Mouse (Mus musculus): ENCODE results near the gene Clasrp.

The Clasrp gene

DNA sequence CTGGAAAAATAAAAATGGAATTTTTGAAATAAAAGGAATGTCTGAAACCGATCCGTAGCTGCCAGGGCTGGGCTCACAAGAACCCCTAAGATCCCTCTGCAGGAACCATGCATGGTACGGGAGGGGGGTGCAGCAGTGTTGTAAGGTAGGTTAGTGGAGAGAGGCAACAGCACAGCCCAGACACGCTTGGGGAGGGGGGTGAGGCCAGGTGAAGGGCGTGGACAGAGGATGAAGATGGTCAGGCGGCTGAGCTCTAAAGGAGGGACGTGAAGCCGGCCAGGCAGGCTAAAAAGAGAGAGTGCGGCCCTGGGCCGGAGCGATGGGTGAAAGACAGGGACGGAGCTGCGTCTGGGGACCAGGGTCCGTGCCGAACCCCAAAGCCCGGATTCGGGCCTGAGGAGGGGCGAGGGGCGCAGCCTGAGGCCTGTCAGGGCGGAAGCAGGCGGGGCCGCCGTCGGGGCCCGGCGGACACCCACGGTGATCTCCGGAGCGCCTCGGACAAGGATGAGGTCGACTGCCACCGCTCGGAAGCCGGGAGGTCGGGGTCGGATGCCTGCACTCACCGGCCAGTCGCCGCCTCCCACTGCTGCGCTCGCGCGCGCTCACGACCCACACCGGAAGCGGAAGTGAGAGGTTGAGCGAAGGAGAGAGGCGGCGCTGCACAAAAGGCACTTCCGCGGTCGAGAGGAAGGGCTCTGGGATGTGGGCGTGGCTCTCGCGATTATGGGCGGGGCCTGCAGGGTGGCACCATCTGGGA, at the start of gene Clasrp:
Gene Clasrp (minus strand): TSS at position 638 of the 757 bp plus-strand sequence.
- DNase-seq = peak; percentile 94

DNA sequence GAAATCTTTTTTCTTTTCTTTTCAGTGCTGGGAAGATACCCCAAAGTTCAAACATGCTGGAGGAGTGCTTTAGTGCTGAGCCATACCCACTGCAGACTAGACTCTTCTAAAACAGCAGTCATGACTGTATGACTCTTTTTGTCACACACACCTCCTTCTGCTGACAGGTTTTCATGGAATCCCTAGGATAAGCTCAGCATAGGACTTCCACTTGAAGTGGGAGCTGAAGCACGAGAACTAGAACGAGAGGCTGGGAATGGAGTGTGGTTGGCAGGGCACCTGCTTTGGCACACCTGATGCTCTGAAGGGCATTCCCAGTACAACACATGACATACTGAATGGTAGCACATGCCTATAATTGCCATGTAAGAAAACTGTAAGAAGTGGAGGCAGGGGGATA, 48.3 kb upstream of the Clasrp start:
- no peak for DNase-seq

DNA sequence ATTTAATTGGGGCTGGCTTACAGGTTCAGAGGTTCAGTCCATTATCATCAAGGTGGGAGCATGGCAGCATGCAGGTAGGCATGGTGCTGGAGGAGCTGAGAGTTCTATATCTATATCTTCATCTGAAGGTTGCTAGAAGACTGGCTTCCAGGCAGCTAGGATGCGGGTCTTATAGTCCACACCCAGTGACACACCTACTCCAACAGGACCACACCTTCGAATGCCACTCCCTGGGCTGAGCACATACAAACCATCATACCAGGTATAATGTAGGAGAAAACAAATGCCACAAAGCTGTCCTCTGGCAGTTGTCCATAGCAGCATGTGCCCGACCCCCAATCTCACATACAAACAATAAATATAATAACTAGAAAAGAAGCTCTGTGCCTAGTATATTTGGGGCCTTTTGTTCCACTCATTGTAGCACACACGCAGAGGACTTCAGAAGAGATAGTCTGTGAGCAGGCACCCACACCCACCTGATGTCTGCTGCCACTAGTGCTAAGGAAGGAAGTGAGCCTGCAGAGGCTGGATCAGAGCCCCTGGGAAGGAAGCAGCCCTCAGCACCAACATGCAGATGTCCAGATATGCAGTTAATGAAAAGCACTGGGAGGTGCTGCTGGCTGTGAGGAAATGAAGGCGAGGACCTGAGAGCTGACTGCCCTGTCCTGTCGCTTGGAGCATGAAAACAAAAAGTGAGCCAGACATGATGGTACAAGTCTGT, 46.9 kb upstream of the Clasrp start:
- no peak for DNase-seq

DNA sequence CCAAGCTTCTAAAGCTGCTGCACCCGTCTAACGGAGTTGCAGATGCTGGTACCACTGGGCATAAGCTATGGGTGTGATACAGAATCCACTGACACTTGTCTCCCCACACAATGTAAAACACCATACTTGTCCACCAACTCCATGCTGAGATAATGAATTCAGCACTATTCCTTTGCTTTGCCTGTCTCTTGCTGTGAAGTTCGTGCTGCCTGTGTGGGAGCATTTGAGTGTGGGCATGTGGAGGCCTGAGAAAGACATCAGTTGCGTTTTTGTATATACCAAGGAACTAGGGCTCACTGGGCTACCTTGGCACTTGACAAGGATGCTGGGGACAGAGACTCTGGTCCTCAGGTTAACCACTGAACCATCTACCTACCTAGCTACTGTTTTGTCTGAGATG, 36.9 kb upstream of the Clasrp start:
- DNase-seq = no peak

DNA sequence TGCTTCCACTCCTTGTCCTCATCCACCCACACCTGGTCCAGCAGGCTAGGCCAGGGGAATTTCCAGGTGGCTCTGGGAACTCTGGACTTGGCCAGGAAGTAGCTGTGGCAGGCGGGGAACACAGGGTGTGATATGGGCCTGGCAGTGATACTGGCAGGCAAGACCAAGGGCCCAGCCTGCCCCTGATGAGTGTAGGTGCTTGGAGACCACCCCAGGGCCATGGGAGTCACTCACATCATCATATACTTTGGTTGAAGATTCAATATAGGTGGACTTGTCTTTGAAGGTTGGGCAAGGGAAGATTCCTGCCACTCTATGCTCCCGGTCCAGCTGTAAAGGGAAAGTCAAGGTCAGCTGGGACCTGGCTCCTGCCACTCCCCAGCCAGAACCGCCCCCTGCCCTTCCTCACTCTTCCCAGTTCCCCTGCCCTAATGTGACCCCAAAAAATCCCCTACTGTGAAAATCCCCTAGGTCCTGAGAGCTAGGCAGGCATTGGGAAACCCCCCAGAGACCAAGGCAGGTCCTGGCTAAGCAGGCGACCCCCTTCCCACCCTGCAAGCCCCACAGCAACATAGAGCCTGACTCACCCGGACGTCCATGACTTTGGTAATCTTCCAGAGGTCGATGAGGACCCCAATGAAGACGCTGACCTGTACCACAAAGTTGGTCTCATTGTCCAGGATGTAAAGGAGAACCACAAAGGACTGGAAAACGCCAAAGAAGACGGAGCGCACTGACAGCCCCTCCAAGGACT, 31.0 kb upstream of the Clasrp start:
- DNase-seq = no peak

DNA sequence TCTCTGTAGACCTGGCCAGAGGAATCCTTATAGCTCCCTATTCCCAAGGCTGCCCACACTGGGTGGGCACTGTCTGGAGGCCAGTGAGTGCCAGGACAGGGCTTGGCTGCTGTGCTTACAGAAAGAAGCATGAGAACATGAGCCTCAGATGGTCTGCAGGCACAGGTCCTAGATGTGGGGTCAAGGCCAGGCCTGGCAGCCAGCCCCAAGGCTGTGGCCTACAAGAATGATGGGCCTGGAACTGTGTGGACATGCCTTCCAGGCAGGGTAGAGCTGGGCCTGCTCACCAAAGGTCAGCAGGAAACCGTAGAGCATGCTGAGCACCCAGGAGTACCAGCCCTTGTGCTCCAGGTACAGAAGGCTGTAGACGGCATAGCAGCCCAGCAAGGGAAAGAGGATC, 30.3 kb upstream of the Clasrp start:
- no peak for DNase-seq

DNA sequence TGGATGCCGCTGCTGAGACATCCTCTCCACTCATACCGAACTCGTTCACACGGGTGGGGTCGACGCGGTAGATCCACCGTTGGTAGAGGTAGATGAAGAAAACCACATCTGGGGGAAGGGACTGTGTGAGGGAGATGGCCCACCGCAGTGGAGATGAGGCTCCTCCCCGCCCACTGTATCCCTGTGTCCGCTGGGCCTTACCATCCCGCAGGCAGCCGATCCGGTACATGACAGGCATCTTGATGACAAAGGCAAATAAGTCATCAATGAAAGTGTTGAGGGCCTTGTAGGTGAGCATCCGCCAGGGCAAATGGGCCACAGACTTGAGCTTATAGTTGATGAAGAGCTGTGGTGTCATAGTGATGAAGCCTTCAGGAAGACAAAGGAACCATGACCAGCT, 29.6 kb upstream of the Clasrp start:
- DNase-seq = no peak

DNA sequence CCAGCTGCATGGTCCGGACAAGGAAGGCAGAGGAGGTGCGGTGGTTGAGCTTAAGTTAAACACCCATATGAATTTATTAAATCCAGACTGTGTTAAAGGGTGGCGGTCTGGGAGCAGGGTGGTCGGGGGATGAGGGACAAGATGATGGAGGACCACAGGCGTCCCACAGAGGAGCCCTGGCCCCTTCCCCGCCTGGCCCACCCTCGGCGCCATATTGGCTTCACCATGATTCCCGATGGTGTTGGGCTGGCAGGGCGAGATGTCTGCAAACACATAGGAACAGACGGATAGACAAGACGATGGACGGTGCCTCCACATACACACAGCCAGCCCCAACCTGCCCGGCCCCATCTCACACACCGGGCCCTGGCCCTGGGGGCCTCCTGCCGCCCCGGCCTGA, 28.9 kb upstream of the Clasrp start:
- DNase-seq = no peak

DNA sequence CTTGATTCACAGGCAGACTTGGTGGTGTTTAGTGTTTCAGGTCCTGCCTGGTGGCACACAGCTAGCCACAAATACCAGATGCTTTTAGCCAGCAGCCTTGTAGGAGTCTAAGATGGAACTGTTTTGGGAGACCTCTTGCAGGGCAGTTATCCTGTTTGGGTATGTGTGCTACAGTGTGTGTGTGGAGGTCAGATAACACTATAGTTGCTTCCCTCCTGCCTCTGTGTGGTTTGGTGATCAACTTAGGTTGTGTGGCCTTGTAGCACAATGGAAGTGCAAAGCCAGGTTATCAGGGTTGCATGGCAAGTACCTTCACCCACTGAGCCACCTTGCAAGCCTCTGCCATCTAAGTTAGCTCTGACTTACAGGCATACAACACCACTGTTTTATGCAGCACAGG, 28.4 kb upstream of the Clasrp start:
- DNase-seq = no peak

DNA sequence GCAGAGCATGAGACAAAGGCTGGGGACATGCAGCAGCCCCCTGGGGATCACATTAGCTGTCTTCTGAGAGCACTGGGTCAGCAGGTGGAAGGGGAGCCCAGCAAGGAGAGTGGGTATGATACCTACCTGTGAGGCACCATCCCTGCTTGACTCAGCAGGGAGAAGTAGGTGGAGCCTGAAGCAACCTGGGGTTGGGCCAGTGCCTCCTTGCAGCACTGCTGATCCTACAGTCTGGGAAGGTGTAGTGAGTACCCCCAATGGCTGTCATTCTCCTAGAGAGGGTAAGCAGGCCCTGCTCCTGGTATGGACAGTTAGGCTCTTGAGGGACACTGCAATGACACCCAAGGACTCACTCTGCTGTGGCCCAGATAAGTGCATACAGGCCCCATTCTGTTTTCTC, 28.0 kb upstream of the Clasrp start:
- no peak for DNase-seq

DNA sequence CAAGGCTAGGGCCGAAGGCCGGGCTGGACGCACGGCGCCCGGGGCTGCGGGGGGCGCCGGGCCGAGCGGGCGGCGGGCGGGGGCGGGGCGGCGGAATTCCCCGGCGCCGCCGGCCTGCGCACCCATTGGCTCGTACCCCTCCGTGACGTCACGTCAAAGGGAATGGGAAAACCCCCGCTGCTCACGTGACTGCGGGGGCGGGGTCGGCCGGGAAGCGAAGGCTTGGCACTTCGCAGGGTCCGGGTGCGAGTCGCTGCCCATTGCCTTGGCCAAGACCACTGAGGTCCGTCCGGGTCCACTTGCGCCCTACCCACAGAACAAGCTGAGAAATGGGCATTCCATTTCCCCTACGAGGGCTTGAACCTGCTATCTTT, 25.1 kb upstream of the Clasrp start, which contains the start of gene Relb:
Gene Relb (minus strand): TSS at position 78 of the 374 bp plus-strand sequence.
- peak; percentile 89 for DNase-seq

DNA sequence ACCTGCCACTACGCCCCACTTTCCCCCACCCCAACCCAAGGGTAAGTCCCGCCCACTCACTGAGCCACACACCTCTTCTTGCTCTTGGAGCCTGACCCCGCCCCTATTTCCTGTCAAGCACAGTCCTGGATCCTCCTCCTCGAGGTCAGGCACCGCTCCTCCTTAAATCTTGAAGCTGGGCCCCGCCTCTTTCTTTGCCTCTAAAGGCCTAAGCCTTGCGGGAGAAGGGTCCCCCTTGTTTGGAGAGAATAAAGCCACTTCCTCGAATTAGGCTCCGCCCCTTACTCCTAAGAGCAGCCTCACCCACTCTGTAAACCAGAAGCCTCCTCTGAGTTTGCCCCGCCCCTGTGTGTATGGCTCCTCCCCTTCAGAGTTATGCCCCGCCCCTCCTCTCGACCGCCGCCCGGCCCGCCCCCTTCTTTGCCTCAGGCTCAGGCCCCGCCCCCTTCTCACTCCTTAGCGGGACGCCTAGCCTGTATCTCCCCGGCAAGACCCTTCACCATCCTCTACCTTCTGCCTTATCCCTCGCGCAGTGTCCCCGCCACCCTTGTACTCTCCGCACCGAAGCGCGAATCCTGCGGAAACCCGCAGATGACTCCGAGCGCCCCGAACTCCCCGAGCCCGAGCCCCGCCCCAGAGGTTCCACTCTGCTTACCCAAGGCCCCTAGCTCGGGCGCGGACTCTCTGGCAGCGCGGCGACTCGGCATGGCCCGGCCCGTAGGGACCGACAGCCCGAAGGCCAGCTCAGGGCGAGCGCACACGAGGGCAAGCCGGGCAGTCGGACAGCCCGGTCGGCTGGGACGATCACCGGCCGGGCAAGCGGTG, 24.5 kb upstream of the Clasrp start:
- peak; percentile 84 for DNase-seq

DNA sequence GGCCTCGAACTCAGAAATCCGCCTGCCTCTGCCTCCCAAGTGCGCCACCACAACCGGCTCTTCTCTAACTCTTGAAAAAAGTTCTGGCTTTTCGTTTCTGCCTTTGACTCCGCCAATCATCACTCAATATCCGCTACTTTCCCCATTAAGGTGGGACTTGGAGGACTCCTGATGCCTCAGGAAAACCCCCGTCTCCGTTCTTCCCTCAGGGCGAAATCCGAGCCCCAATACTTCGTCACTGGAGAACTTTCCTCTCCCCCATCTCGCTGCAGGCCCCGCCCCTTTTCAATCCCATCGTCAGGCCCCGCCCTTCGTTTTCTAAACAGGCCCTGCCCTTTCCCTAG, 23.9 kb upstream of the Clasrp start:
- DNase-seq = no peak

DNA sequence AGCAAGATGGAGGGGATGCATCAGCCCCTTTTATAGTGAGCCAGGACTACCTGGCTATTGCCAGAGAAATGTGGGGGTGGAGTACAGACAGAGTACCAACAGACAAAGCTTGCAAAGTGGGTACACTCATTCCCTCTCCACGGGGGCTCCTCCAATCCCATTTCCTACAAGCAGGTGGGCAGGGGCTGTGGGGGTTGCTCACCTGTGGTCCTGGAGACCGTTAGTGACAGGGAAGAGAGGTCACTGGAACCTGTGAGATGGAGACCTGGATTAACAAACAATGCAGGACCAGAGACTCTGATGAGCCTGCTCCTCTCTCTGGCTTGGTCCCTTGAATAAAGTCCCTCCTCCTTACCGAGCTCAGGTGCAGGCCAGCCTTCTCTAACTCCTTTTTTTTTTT, 23.4 kb upstream of the Clasrp start:
- no peak for DNase-seq

DNA sequence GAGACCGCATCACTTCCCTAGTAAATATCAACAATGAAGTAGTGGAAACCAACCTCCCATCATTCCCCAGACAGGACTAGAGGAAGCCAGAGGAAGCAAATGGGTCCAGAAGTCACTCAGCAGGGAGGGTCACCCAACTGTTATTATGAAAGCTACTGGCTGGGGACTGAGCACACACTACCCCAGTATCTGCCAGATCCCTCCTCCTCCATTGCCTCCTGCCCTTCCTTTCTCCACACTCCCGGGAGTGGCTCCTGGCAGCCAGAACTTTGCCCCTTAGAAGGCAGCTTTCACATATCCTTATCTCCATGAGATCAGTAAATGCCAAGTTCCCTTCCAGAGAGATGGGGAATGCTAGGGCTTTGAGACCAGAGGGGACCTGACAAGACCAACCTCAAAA, 19.1 kb upstream of the Clasrp start:
- no peak for DNase-seq

DNA sequence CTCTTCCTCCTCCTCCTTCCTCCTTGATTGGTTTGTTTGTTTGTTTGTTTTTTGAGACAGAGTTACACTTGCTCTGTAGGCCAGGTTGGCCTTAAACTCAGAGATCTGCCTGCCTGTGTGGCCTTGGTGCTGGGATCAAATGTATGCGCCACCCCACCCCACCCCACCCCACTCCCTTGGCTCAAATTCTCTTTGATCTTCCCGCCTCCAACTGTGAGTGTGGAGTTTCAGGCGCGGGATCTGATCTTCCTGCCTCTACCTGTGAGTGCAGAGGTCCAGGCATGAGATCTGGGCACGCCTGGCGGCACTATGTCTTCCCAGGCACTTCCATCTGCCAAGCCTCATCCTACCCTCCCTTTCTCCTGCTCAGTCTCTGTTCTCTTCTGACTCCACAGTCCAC, 18.0 kb upstream of the Clasrp start:
- DNase-seq = no peak

DNA sequence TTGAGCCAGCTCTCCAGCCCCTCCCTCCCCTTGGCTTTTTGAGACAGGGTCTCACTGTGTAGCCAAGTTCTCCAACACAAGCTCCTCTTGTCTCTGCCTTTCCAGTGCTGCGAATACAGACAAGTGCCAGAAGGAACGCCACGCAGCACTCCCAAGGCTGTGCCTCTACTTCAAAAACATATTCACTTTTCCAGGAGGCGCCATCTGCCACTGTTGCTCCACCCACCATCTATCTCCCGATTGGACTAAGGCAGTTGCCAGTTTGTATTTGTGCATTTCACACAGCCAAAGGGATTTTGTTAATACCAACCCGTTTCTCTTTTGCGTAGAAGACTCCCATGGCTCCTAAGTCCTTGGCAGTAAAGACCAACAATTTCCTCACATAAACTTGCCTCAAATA, 16.5 kb upstream of the Clasrp start:
- peak; percentile 60 for DNase-seq

DNA sequence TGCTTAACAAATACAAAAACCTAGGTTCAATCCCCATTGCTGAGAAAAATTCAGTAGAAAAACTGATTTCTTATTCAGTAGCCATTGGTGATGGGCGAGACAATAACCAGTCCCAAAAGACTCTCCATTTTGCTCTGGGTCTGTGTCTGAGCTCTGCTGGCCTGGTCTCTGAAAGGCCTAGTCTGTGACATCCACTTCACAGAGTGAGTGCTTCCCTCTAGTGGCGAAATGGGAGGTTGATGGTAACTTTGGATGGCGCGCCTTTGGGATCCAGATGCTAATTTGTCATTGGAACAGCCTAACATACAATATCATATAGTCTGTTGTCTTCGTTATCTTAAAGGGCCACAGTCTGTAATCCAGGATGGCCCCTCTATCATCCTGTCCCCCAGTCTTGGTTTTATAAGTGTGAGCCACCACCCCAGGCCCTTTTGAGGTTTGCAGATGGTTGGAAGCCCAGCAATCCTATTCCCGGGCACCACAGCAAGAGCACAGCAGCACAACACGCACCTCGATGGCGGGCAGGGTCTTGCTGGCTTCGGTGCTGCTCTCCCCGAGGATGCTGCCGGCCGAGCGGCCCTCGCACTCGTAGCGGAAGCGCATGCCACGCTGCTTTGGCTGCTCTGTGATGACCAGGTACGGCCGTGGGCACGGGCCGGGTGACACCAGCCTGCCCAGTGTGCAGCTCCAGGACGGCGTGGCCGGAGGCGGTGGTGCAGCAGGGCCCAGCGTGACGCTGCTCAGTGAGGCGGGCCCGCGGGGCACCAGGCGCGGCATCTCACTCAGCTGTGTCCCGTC, 14.9 kb upstream of the Clasrp start:
- peak; percentile 57 for DNase-seq

DNA sequence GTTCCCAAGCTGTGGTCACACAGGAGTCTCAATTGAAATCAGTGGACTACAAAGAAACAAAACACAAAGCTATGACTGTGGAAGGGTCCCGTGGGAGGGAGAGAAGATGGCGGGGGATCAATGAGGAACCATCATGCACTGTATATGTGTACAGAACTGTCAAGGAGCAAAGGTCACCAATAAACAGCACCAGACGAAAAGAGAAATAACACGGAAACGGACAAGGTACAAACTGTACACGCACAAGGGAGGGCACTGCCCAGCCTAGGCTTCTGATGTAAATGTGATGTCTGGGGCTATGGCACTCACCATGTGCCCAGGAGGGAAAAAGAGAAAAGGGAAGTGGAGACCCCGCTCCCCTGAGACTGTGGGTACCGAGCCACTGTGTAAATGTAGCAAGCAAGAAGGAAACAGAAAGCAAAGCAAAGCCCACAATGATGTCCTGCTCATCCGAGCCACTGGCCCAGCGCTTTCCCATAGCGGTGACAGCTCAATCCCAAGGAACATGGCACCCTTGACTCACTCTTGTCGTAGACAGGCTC, 10.8 kb upstream of the Clasrp start:
- no peak for DNase-seq

DNA sequence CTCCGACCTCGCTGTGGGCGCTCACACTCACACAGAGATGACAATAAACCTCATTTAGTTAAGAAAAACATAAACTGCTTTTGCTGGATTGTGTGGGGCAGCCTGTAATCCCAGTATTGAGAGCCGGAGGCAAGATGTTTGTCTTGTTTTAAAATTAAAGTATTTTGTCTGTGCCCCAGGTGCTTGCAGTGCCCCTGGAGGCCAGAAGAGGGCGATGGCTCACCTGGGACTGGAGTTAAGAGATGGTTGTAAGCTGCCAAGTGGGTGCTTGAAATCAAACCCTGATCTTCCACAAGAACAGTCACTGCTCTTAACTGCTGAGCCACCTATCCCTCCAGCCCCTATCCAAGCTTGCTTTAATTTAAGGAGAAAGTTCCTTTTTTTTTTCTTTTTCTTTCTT, 6.7 kb upstream of the Clasrp start:
- no peak for DNase-seq

DNA sequence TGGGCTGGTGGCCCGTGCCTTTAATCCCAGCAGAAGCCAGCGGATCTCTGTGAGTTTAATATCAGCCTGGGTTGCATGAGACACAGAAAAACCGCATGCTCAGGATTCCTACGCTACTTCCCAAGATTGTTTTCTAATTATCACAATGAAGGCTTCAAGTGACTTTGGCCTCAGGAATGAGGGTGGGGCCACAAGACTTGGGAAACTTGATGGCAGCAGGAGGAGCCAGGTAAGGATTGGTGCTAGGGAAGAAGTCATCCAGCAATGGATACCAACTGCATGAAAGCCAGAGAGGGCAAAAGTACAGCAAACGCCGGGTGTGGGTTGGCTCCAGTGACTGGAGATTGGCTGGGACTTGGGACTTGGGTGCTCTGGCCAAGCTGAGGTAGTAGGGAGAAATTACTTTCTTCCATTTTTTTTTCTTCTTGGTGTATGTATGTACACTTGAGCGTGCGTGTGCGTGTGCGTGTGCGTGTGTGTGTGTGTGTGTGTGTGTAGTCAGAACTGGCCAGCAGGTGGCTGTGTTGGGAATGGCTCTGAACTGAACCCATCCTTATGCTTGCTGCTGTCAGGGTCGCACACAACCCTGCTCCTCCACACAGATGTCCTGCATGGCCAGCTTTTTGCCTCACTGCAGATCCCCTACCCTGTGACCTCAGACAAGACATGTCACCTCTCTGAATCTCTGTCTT, 5.5 kb upstream of the Clasrp start:
- DNase-seq = no peak

Data from right cerebral cortex, postnatal 25 days (tissue).